Mouse (Mus musculus): ENCODE data around the gene Abhd17a. TPM values are rescaled to one million over a fixed set of nuclear protein-coding genes. Genes with fewer than 3 reads are reported as not detected.
A peak's percentile ranks its signal among the peaks of the same experiment; 100 is the strongest.

Gene Abhd17a
- polyA plus RNA-seq, 1 experiment: 175 TPM

DNA sequence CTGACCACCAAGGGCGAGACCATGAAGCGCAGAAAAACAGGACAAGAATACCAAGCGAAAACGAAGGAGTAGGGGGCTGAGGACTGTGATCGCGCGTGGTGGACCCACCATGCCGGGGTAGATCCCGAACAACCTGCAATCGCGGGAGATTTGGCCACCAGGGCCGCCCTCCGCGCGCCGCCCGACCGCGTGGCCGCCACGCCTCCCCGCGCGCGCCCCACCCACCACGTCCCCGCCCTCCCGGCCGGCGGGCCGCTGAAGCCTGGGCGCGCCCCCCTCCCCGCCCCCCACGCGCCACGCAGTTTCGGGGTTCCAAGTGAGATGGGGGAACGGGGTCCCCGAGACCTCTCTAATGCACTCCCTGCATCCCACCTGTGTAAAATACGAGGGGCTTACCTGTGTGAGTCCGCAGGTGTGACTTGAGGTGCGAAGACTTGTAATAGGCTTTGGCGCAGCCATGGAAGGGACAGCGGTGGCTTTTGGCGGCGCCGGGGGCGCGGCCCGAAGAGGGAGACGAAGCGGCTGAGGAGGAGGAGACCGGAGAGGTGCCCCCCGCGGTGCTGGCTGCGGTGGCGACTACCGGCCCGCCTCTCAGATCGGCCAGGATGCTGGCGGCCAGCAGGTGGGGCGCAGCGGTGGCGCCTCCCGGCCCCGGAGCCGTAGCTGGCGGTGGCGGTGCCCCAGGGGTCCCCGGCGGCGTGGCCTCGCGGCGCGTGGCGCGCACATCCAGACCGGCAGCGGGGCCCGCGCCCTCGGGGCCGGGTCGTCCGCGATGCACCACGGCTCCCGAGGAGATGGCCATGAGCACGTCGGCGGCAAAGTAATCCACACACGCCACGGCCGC is 13.6 kb downstream of the Abhd17a start:
- peak overlapping the region; percentile 84 for H3K4me3 ChIP-seq (ENCODE audit: insufficient read depth, low read depth, low read length)
- TF ChIP-seq CTCF (conservative IDR thresholded peaks at IDR 0.05; ENCODE audit: insufficient read depth, insufficient read length, low read depth, low read length) (no peak), POLR2A (IDR thresholded peaks at IDR 0.05; ENCODE audit: low read depth, low read length) (no peak)
- DNase-seq: peak; percentile 55
- under 1% methylated on average over 91 of the region's 96 CpGs for WGBS
- H3K36me3 ChIP-seq (ENCODE audit: control insufficient read depth, insufficient read depth, low read length): no peaks in the 10 kb centered on the region
- H3K27ac ChIP-seq (ENCODE audit: insufficient read depth, low read depth, low read length): peak overlapping the region; percentile 65; the same call in 1 of the 2 replicates
- peaks cover 11% of the 10 kb centered on the region for H3K4me1 ChIP-seq (ENCODE audit: control insufficient read depth, insufficient read depth, low read length)
- H3K27me3 ChIP-seq (replicated peaks; ENCODE audit: control insufficient read depth, insufficient read depth, low read length): no peaks in the 10 kb centered on the region

GRCm38 (mm10) chr10:80575925-80576324 is 14.2 kb downstream of the Abhd17a start:
- 19% methylated on average over 17 of the region's 17 CpGs for WGBS
- Histone ChIP-seq H3K27me3 (replicated peaks; ENCODE audit: control insufficient read depth, insufficient read depth, low read length) (no peaks in the 10 kb centered on the region), H3K4me3 (ENCODE audit: insufficient read depth, low read depth, low read length) (peak overlapping the region; percentile 84), H3K27ac (ENCODE audit: insufficient read depth, low read depth, low read length) (no peak overlapping the region), H3K4me1 (ENCODE audit: control insufficient read depth, insufficient read depth, low read length) (peaks cover 14% of the 10 kb centered on the region), H3K36me3 (ENCODE audit: control insufficient read depth, insufficient read depth, low read length) (no peaks in the 10 kb centered on the region)
- no peak for TF ChIP-seq POLR2A (IDR thresholded peaks at IDR 0.05; ENCODE audit: low read depth, low read length)
- no peak for TF ChIP-seq CTCF (conservative IDR thresholded peaks at IDR 0.05; ENCODE audit: insufficient read depth, insufficient read length, low read depth, low read length)
- DNase-seq: no peak

- Histone ChIP-seq H3K27ac (ENCODE audit: insufficient read depth, low read depth, low read length) (no peak overlapping the region), H3K36me3 (ENCODE audit: control insufficient read depth, insufficient read depth, low read length) (no peaks in the 10 kb centered on the region), H3K27me3 (replicated peaks; ENCODE audit: control insufficient read depth, insufficient read depth, low read length) (no peaks in the 10 kb centered on the region), H3K4me1 (ENCODE audit: control insufficient read depth, insufficient read depth, low read length) (peaks cover 14% of the 10 kb centered on the region), H3K4me3 (ENCODE audit: insufficient read depth, low read depth, low read length) (no peak overlapping the region)
- TF ChIP-seq POLR2A (IDR thresholded peaks at IDR 0.05; ENCODE audit: low read depth, low read length): no peak
- TF ChIP-seq CTCF (conservative IDR thresholded peaks at IDR 0.05; ENCODE audit: insufficient read depth, insufficient read length, low read depth, low read length): no peak
- WGBS: 74% methylated on average over 3 of the region's 3 CpGs
- no peak for DNase-seq
Observed at GRCm38 (mm10) chr10:80574896-80575295, 15.2 kb downstream of the Abhd17a start.

GRCm38 (mm10) chr10:80573944-80574343 is 16.2 kb downstream of the Abhd17a start:
- H3K4me3 ChIP-seq (ENCODE audit: insufficient read depth, low read depth, low read length): no peak overlapping the region
- TF ChIP-seq POLR2A (IDR thresholded peaks at IDR 0.05; ENCODE audit: low read depth, low read length) (no peak), CTCF (conservative IDR thresholded peaks at IDR 0.05; ENCODE audit: insufficient read depth, insufficient read length, low read depth, low read length) (no peak)
- peaks cover 9% of the 10 kb centered on the region for H3K4me1 ChIP-seq (ENCODE audit: control insufficient read depth, insufficient read depth, low read length)
- no peaks in the 10 kb centered on the region for H3K36me3 ChIP-seq (ENCODE audit: control insufficient read depth, insufficient read depth, low read length)
- H3K27ac ChIP-seq (ENCODE audit: insufficient read depth, low read depth, low read length): no peak overlapping the region
- H3K27me3 ChIP-seq (replicated peaks; ENCODE audit: control insufficient read depth, insufficient read depth, low read length): no peaks in the 10 kb centered on the region
- no peak for DNase-seq
- 67% methylated on average over 9 of the region's 9 CpGs for WGBS

DNA sequence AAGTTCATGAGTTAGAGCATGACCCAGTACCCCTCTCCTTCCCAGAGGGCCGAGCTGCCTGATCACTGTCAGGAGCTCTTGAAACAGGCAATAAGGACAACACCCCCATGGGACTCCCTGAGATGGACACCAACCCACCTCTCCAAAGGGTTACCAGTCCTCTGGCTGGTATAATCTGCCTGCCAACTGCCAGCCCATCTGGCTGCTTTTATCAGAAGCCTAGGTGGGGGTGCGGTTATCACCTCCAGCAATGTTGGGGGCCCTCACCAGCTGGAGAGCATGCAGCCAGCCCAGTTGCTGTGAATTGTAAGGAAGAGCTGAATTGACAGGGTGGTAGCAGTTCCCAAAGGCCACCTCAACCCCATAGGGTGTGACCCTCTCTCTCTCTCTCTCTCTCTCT is 17.7 kb downstream of the Abhd17a start:
- Histone ChIP-seq H3K4me3 (ENCODE audit: insufficient read depth, low read depth, low read length) (no peak overlapping the region), H3K4me1 (ENCODE audit: control insufficient read depth, insufficient read depth, low read length) (0 out of 2 replicates have a peak, but pooled peaks cover 6% of the 10 kb centered on the region), H3K36me3 (ENCODE audit: control insufficient read depth, insufficient read depth, low read length) (no peaks in the 10 kb centered on the region), H3K27me3 (replicated peaks; ENCODE audit: control insufficient read depth, insufficient read depth, low read length) (no peaks in the 10 kb centered on the region), H3K27ac (ENCODE audit: insufficient read depth, low read depth, low read length) (no peak overlapping the region)
- TF ChIP-seq CTCF (conservative IDR thresholded peaks at IDR 0.05; ENCODE audit: insufficient read depth, insufficient read length, low read depth, low read length): no peak
- no peak for TF ChIP-seq POLR2A (IDR thresholded peaks at IDR 0.05; ENCODE audit: low read depth, low read length)
- WGBS: 92% methylated on average over 2 of the region's 2 CpGs
- DNase-seq: no peak

- 44% methylated on average over 30 of the region's 30 CpGs for WGBS
- Histone ChIP-seq H3K4me3 (ENCODE audit: insufficient read depth, low read depth, low read length) (no peak overlapping the region), H3K27ac (ENCODE audit: insufficient read depth, low read depth, low read length) (no peak overlapping the region), H3K27me3 (replicated peaks; ENCODE audit: control insufficient read depth, insufficient read depth, low read length) (no peaks in the 10 kb centered on the region), H3K4me1 (ENCODE audit: control insufficient read depth, insufficient read depth, low read length) (0 out of 2 replicates have a peak, but pooled peaks cover 6% of the 10 kb centered on the region), H3K36me3 (ENCODE audit: control insufficient read depth, insufficient read depth, low read length) (no peaks in the 10 kb centered on the region)
- DNase-seq: no peak
- TF ChIP-seq CTCF (conservative IDR thresholded peaks at IDR 0.05; ENCODE audit: insufficient read depth, insufficient read length, low read depth, low read length) (no peak), POLR2A (IDR thresholded peaks at IDR 0.05; ENCODE audit: low read depth, low read length) (no peak)
Observed at GRCm38 (mm10) chr10:80570871-80571836, 19.0 kb downstream of the Abhd17a start.

All from kidney, adult 2 months (tissue).